Comparison of ENCODE assay signal across 8 mouse cellular contexts in genomic region chr11:102445264-102445890, GRCm38 (mm10). TPM values are rescaled to one million over a fixed set of nuclear protein-coding genes. Genes with fewer than 3 reads are reported as not detected.
A peak's percentile ranks its signal among the peaks of the same experiment; 100 is the strongest.
DNase-seq lines count a peak whose midpoint lies in the region; ATAC-seq lines count a peak whose summit lies in the region.

No protein-coding gene starts in this region.

- 9% methylated on average over 10 of the region's 10 CpGs for WGBS in kidney, embryonic 14.5 days
- WGBS in heart, embryonic 11.5 days (ENCODE audit: insufficient replicate concordance): 10% methylated on average over 10 of the region's 10 CpGs
- 11% methylated on average over 10 of the region's 10 CpGs for WGBS in limb, embryonic 11.5 days
- 14% methylated on average over 10 of the region's 10 CpGs for WGBS in neural tube, embryonic 15.5 days

- peak overlapping the region; percentile 82 for H3K4me2 ChIP-seq in kidney, embryonic 14.5 days (replicated peaks; ENCODE audit: low read depth, low read length)
- peak overlapping the region; percentile 94 for H3K4me2 ChIP-seq in heart, embryonic 11.5 days
- peak overlapping the region; percentile 55 for H3K4me2 ChIP-seq in limb, embryonic 11.5 days (ENCODE audit: low read depth, severe bottlenecking)
- H3K4me2 ChIP-seq in neural tube, embryonic 15.5 days: peak overlapping the region; percentile 87

- H3K27ac ChIP-seq in kidney, embryonic 14.5 days (ENCODE audit: low read depth, low read length): peak overlapping the region; percentile 90
- H3K27ac ChIP-seq in brown adipose tissue, adult 24 weeks (replicated peaks; ENCODE audit: low read depth, low read length): peak overlapping the region; percentile 39
- peak overlapping the region; percentile 76; the same call in 1 of the 2 replicates for H3K27ac ChIP-seq in heart, embryonic 11.5 days (ENCODE audit: low read depth, low read length)
- no peak overlapping the region for H3K27ac ChIP-seq in limb, embryonic 11.5 days (replicated peaks; ENCODE audit: low read depth, low read length)
- H3K27ac ChIP-seq in neural tube, embryonic 15.5 days (replicated peaks): peak overlapping the region; percentile 98

- peaks cover 28% of the 10 kb centered on the region for H3K36me3 ChIP-seq in kidney, embryonic 14.5 days (ENCODE audit: control insufficient read depth, insufficient read depth, low read length)
- peaks cover 7% of the 10 kb centered on the region for H3K36me3 ChIP-seq in heart, embryonic 11.5 days (ENCODE audit: control insufficient read depth, insufficient read depth, low read length)
- peaks cover 4% of the 10 kb centered on the region; the same call in 1 of the 2 replicates for H3K36me3 ChIP-seq in limb, embryonic 11.5 days (ENCODE audit: control insufficient read depth, insufficient read depth, low read length)
- H3K36me3 ChIP-seq in neural tube, embryonic 15.5 days: peaks cover 31% of the 10 kb centered on the region

- H3K9me3 ChIP-seq in kidney, embryonic 14.5 days (ENCODE audit: control insufficient read depth, low read length): no peaks in the 10 kb centered on the region
- no peaks in the 10 kb centered on the region for H3K9me3 ChIP-seq in heart, embryonic 11.5 days (replicated peaks; ENCODE audit: control insufficient read depth, low read length)
- H3K9me3 ChIP-seq in limb, embryonic 11.5 days (ENCODE audit: control insufficient read depth, low read length): no peaks in the 10 kb centered on the region
- H3K9me3 ChIP-seq in neural tube, embryonic 15.5 days (replicated peaks): no peaks in the 10 kb centered on the region

- ATAC-seq in kidney, embryonic 14.5 days (ENCODE audit: low FRiP score, low TSS enrichment): peak; percentile 62
- peak; percentile 16; the same call in 1 of the 2 replicates for ATAC-seq in heart, embryonic 11.5 days (replicated peaks; ENCODE audit: insufficient number of reproducible peaks, low FRiP score, low TSS enrichment)
- 0 out of 2 replicates have a peak, but pooled peaks have one; percentile 15 for ATAC-seq in limb, embryonic 11.5 days (ENCODE audit: insufficient number of reproducible peaks, low FRiP score, low TSS enrichment, low read depth)
- no peak for ATAC-seq in neural tube, embryonic 15.5 days (ENCODE audit: low FRiP score)

- peaks cover 4% of the 10 kb centered on the region; the same call in 1 of the 2 replicates for H3K27me3 ChIP-seq in kidney, embryonic 14.5 days (ENCODE audit: control insufficient read depth, insufficient read depth, low read length)
- H3K27me3 ChIP-seq in heart, embryonic 11.5 days (ENCODE audit: control insufficient read depth, insufficient read depth, low read length): peaks cover 8% of the 10 kb centered on the region
- 0 out of 2 replicates have a peak, but pooled peaks cover 5% of the 10 kb centered on the region for H3K27me3 ChIP-seq in limb, embryonic 11.5 days (ENCODE audit: control insufficient read depth, insufficient read depth, low read length)
- H3K27me3 ChIP-seq in neural tube, embryonic 15.5 days (replicated peaks): no peaks in the 10 kb centered on the region

- H3K9ac ChIP-seq in kidney, embryonic 14.5 days (ENCODE audit: low read depth, low read length): 0 out of 2 replicates have a peak overlapping the region, but pooled peaks have one; percentile 4
- H3K9ac ChIP-seq in heart, embryonic 11.5 days (ENCODE audit: low read depth, low read length): 0 out of 2 replicates have a peak overlapping the region, but pooled peaks have one; percentile 43
- no peak overlapping the region for H3K9ac ChIP-seq in limb, embryonic 11.5 days (ENCODE audit: low read length)
- H3K9ac ChIP-seq in neural tube, embryonic 15.5 days (replicated peaks): peak overlapping the region; percentile 100

- peaks cover 39% of the 10 kb centered on the region for H3K4me1 ChIP-seq in kidney, embryonic 14.5 days (ENCODE audit: control insufficient read depth, insufficient read depth, low read length)
- H3K4me1 ChIP-seq in brown adipose tissue, adult 24 weeks (ENCODE audit: control insufficient read depth, insufficient read depth, insufficient read length, low read length): peaks cover 7% of the 10 kb centered on the region
- peaks cover 43% of the 10 kb centered on the region for H3K4me1 ChIP-seq in heart, embryonic 11.5 days (ENCODE audit: control insufficient read depth, insufficient read depth, low read length)
- H3K4me1 ChIP-seq in limb, embryonic 11.5 days (ENCODE audit: control insufficient read depth, insufficient read depth, low read length): peaks cover 22% of the 10 kb centered on the region
- H3K4me1 ChIP-seq in neural tube, embryonic 15.5 days: peaks cover 42% of the 10 kb centered on the region

- H3K4me3 ChIP-seq in kidney, embryonic 14.5 days (ENCODE audit: low read length): peak overlapping the region; percentile 94
- peak overlapping the region; percentile 79; the same call in 1 of the 2 replicates for H3K4me3 ChIP-seq in brown adipose tissue, adult 24 weeks (ENCODE audit: insufficient read depth, low read depth, low read length)
- H3K4me3 ChIP-seq in heart, embryonic 11.5 days (ENCODE audit: low read depth, low read length): peak overlapping the region; percentile 87
- no peak overlapping the region for H3K4me3 ChIP-seq in limb, embryonic 11.5 days (ENCODE audit: low read depth, low read length)
- H3K4me3 ChIP-seq in neural tube, embryonic 15.5 days (replicated peaks): peak overlapping the region; percentile 96

- DNase-seq in kidney, adult 11 months: no peak
- DNase-seq in limb, embryonic 11.5 days (ENCODE audit: low spot score): no peak
- no peak for DNase-seq in B cell, adult 2 months
- no peak for DNase-seq in ovary, postnatal 10 days (ENCODE audit: low spot score)

RNA-seq across cellular contexts. Expression of gene Fam171a2, which starts 2.1 kb away (rescaled TPM):
- 12.3 and 14.7 TPM in 2 replicates for polyA plus RNA-seq in kidney, embryonic 14.5 days (2014; fragmentation: Nextera tagmentation; extraction: Ambion mirVana)
- polyA plus RNA-seq in brown adipose tissue, adult 24 weeks (2012; ENCODE audit: insufficient read depth, insufficient read length, missing spikeins): 0.63 and 1.0 TPM in 2 replicates
- polyA plus RNA-seq in heart, embryonic 11.5 days (2014; fragmentation: Nextera tagmentation; extraction: Ambion mirVana): 3.1 and 5.1 TPM in 2 replicates
- polyA plus RNA-seq in limb, embryonic 11.5 days (2014; fragmentation: Nextera tagmentation; extraction: Ambion mirVana): 5.5 and 7.9 TPM in 2 replicates
- polyA plus RNA-seq in neural tube, embryonic 15.5 days (2015; fragmentation: Nextera tagmentation; extraction: Ambion mirVana): 23.8 and 28.3 TPM in 2 replicates

RNA-seq across cellular contexts. Expression of gene Grn, which starts 15.3 kb away (rescaled TPM):
- polyA plus RNA-seq in kidney, embryonic 14.5 days (2014; fragmentation: Nextera tagmentation; extraction: Ambion mirVana): 81.0 and 103 TPM in 2 replicates
- polyA plus RNA-seq in brown adipose tissue, adult 24 weeks (2012; ENCODE audit: insufficient read depth, insufficient read length, missing spikeins): 57.5 and 78.8 TPM in 2 replicates
- polyA plus RNA-seq in heart, embryonic 11.5 days (2014; fragmentation: Nextera tagmentation; extraction: Ambion mirVana): 110 and 113 TPM in 2 replicates
- 58.8 and 60.5 TPM in 2 replicates for polyA plus RNA-seq in limb, embryonic 11.5 days (2014; fragmentation: Nextera tagmentation; extraction: Ambion mirVana)
- polyA plus RNA-seq in neural tube, embryonic 15.5 days (2015; fragmentation: Nextera tagmentation; extraction: Ambion mirVana): 92.1 and 96.3 TPM in 2 replicates

RNA-seq across cellular contexts. Expression of gene Itga2b, which starts 24.5 kb away (rescaled TPM):
- polyA plus RNA-seq in kidney, embryonic 14.5 days (2014; fragmentation: Nextera tagmentation; extraction: Ambion mirVana): 5.8 and 6.4 TPM in 2 replicates
- polyA plus RNA-seq in brown adipose tissue, adult 24 weeks (2012; ENCODE audit: insufficient read depth, insufficient read length, missing spikeins): 1.4 and 2.0 TPM in 2 replicates
- 8.5 and 15.8 TPM in 2 replicates for polyA plus RNA-seq in heart, embryonic 11.5 days (2014; fragmentation: Nextera tagmentation; extraction: Ambion mirVana)
- polyA plus RNA-seq in limb, embryonic 11.5 days (2014; fragmentation: Nextera tagmentation; extraction: Ambion mirVana): 3.4 and 4.4 TPM in 2 replicates
- 8.0 and 9.6 TPM in 2 replicates for polyA plus RNA-seq in neural tube, embryonic 15.5 days (2015; fragmentation: Nextera tagmentation; extraction: Ambion mirVana)

RNA-seq across cellular contexts. Expression of gene Slc25a39, which starts 37.6 kb away (rescaled TPM):
- 224 and 274 TPM in 2 replicates for polyA plus RNA-seq in kidney, embryonic 14.5 days (2014; fragmentation: Nextera tagmentation; extraction: Ambion mirVana)
- polyA plus RNA-seq in brown adipose tissue, adult 24 weeks (2012; ENCODE audit: insufficient read depth, insufficient read length, missing spikeins): 397 and 609 TPM in 2 replicates
- 274 and 281 TPM in 2 replicates for polyA plus RNA-seq in heart, embryonic 11.5 days (2014; fragmentation: Nextera tagmentation; extraction: Ambion mirVana)
- 166 and 180 TPM in 2 replicates for polyA plus RNA-seq in limb, embryonic 11.5 days (2014; fragmentation: Nextera tagmentation; extraction: Ambion mirVana)
- polyA plus RNA-seq in neural tube, embryonic 15.5 days (2015; fragmentation: Nextera tagmentation; extraction: Ambion mirVana): 161 and 175 TPM in 2 replicates

RNA-seq across cellular contexts. Expression of gene Rundc3a, which starts 52.2 kb away (rescaled TPM):
- 1.7 and 1.9 TPM in 2 replicates for polyA plus RNA-seq in kidney, embryonic 14.5 days (2014; fragmentation: Nextera tagmentation; extraction: Ambion mirVana)
- not detected in 2 replicates for polyA plus RNA-seq in brown adipose tissue, adult 24 weeks (2012; ENCODE audit: insufficient read depth, insufficient read length, missing spikeins)
- polyA plus RNA-seq in heart, embryonic 11.5 days (2014; fragmentation: Nextera tagmentation; extraction: Ambion mirVana): 1.3 TPM in 2 replicates
- polyA plus RNA-seq in limb, embryonic 11.5 days (2014; fragmentation: Nextera tagmentation; extraction: Ambion mirVana): 0.57 and 1.0 TPM in 2 replicates
- polyA plus RNA-seq in neural tube, embryonic 15.5 days (2015; fragmentation: Nextera tagmentation; extraction: Ambion mirVana): 111 and 138 TPM in 2 replicates
